Mouse (Mus musculus) adrenal gland, adult 8-10 months (tissue): ENCODE results near the gene Smg6. TPM values are rescaled to one million over a fixed set of nuclear protein-coding genes. Genes with fewer than 3 reads are reported as not detected.
A peak's percentile ranks its signal among the peaks of the same experiment; 100 is the strongest.

Experiments
- DNase-seq: peaks from one replicate; pipeline ENCODE4 v3.0.0; 2022
- total RNA-seq, 4 experiments: library from RNA; stranded (reverse); gene quantifications; 2 replicates each; pipeline ENCODE4 v1.2.4; 2022

Smg6 gene
- total RNA-seq, 4 experiments from 2014 or later, result 24.7 to 41.9 (median 33.3) TPM

- no peak for DNase-seq
These were observed 224.7 kb downstream of the Smg6 start for GRCm38 (mm10) chr11:75150346-75150745.

- no peak for DNase-seq
These were observed 227.3 kb downstream of the Smg6 start for GRCm38 (mm10) chr11:75152603-75153557.

GRCm38 (mm10) chr11:75154053-75154585 is 228.5 kb downstream of the Smg6 start:
- no peak for DNase-seq

GRCm38 (mm10) chr11:75155985-75156384 is 230.4 kb downstream of the Smg6 start:
- DNase-seq, result no peak

- DNase-seq, result no peak
These were observed 230.8 kb downstream of the Smg6 start for GRCm38 (mm10) chr11:75156416-75156815.

GRCm38 (mm10) chr11:75157037-75157436 is 231.4 kb downstream of the Smg6 start:
- no peak for DNase-seq

GRCm38 (mm10) chr11:75157901-75158300 is 232.3 kb downstream of the Smg6 start:
- no peak for DNase-seq

- no peak for DNase-seq
These were observed 232.8 kb downstream of the Smg6 start for GRCm38 (mm10) chr11:75158432-75158831.

GRCm38 (mm10) chr11:75159564-75159963 is 233.9 kb downstream of the Smg6 start:
- no peak for DNase-seq

- no peak for DNase-seq
These were observed 235.3 kb downstream of the Smg6 start for GRCm38 (mm10) chr11:75160954-75161353.

GRCm38 (mm10) chr11:75161417-75162008 is 235.9 kb downstream of the Smg6 start:
- no peak for DNase-seq

GRCm38 (mm10) chr11:75162591-75163080 is 237.0 kb downstream of the Smg6 start:
- no peak for DNase-seq

- no peak for DNase-seq
These were observed 237.8 kb downstream of the Smg6 start for GRCm38 (mm10) chr11:75163379-75163778.

GRCm38 (mm10) chr11:75164051-75164450 is 238.4 kb downstream of the Smg6 start:
- DNase-seq, result no peak

GRCm38 (mm10) chr11:75164750-75165149 is 239.1 kb downstream of the Smg6 start:
- no peak for DNase-seq

- peak; percentile 59 for DNase-seq
These were observed 240.0 kb downstream of the Smg6 start for GRCm38 (mm10) chr11:75165441-75166192.

- no peak for DNase-seq
These were observed 240.7 kb downstream of the Smg6 start for GRCm38 (mm10) chr11:75166193-75166842.

GRCm38 (mm10) chr11:75166861-75167642 is 241.4 kb downstream of the Smg6 start:
- DNase-seq, result no peak

- no peak for DNase-seq
These were observed 242.3 kb downstream of the Smg6 start for GRCm38 (mm10) chr11:75167643-75168589.
